Mouse (Mus musculus) spleen, adult 2 months (tissue): Measurements from ENCODE around the gene Gm3327.
"Not testable (repeated sequence)": the region's sequence is repeated elsewhere in the genome, so short reads cannot be mapped to it uniquely, and the experiment has no call there.

Experiments used
- CTCF ChIP-seq: fragments of 200-500 bp; IDR thresholded peaks from 2 replicates; pipeline ENCODE4 v1.5.1; 2011; ENCODE audit warnings: mild to moderate bottlenecking, inconsistent platforms; ENCODE audit not compliant: insufficient read depth, insufficient read length, insufficient replicate concordance; ENCODE audit errors: extremely low read depth
- POLR2A ChIP-seq: fragments of 200-500 bp; IDR thresholded peaks from 2 replicates; pipeline ENCODE4 v1.6.1; 2011; ENCODE audit warnings: low read depth, low read length, inconsistent platforms

- TF ChIP-seq CTCF, POLR2A: not testable (repeated sequence)
Measured at GRCm38 (mm10) chr14:44102354-44102753, 21.3 kb upstream of the Gm3327 start, which contains the start of gene Ear2.
